Mouse (Mus musculus) ES-Bruce4 (cell line): ENCODE results near the gene Antxr2. TPM values are rescaled to one million over a fixed set of nuclear protein-coding genes. Genes with fewer than 3 reads are reported as not detected.

Source experiments
- H3K27ac ChIP-seq: 2 replicates; pipeline ENCODE4 v1.5.1; 2012; ENCODE audit warnings: low read length, inconsistent platforms; ENCODE audit not compliant: insufficient read depth
- H3K27me3 ChIP-seq: 2 replicates; pipeline ENCODE4 v1.6.1; 2012; ENCODE audit warnings: mild to moderate bottlenecking, low read length, inconsistent platforms; ENCODE audit not compliant: control insufficient read depth, poor library complexity, insufficient read depth, severe bottlenecking
- H3K36me3 ChIP-seq: 2 replicates; pipeline ENCODE4 v1.6.1; 2012; ENCODE audit warnings: inconsistent platforms, mild to moderate bottlenecking, low read length, moderate library complexity; ENCODE audit not compliant: control insufficient read depth, poor library complexity, insufficient read depth, severe bottlenecking
- H3K4me1 ChIP-seq: one replicate; pipeline ENCODE4 v1.8.1; 2011; ENCODE audit warnings: low read length; ENCODE audit not compliant: control insufficient read depth, insufficient read depth
- H3K4me3 ChIP-seq: 2 replicates; pipeline ENCODE4 v1.5.1; 2011; ENCODE audit warnings: low read depth, mild to moderate bottlenecking, low read length
- H3K9ac ChIP-seq: 2 replicates; pipeline ENCODE4 v1.6.1; 2012; ENCODE audit warnings: low read depth, mild to moderate bottlenecking, inconsistent platforms; ENCODE audit not compliant: poor library complexity, severe bottlenecking
- H3K9me3 ChIP-seq: replicated peaks from 2 replicates; pipeline ENCODE4 v1.6.1; 2012; ENCODE audit warnings: mild to moderate bottlenecking, low read length, inconsistent platforms; ENCODE audit not compliant: control insufficient read depth, poor library complexity, insufficient read depth, severe bottlenecking
- CTCF ChIP-seq: IDR thresholded peaks from one replicate; pipeline ENCODE4 v1.8.1; 2011; ENCODE audit warnings: low read depth, low read length
- EP300 ChIP-seq: IDR thresholded peaks from 2 replicates; pipeline ENCODE4 v1.6.1; 2011; ENCODE audit warnings: low read depth, low read length; ENCODE audit not compliant: insufficient read depth
- POLR2A ChIP-seq: IDR thresholded peaks from one replicate; pipeline ENCODE4 v1.8.1; 2011; ENCODE audit warnings: low read length; ENCODE audit not compliant: insufficient read depth
- polyA plus RNA-seq: library from polyadenylated mRNA; stranded (reverse); fragments of >200 nt; gene quantifications from 2 replicates; pipeline ENCODE4 v1.2.4, GENCODE M21; 2011; ENCODE audit warnings: low read depth; ENCODE audit not compliant: missing spikeins, insufficient read depth, insufficient read length

Gene Antxr2
- polyA plus RNA-seq, 1 experiment, result 1.3 TPM

DNA sequence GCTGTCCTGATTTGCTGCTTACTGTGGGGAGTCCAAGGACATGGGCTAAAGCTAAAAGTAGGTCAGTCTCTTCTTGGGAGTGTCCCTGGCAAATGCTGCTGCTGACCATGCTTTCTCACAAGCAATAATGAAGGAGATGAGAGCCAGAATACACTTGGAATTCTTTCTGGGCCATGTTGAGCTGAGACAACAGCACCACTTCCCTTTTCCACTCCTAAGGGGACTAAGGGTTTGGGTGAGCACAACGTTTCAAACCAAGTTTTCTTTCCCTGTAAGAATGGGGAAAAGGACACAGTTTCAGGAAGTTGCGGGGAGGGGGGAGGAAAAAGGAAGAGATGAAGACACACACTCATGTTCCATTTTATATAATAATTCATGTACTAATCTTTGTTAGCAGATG is 3.4 kb upstream of the Antxr2 start:
- Histone ChIP-seq H3K4me3 (no peak overlapping the region), H3K27me3 (peaks cover 15% of the 10 kb centered on the region), H3K36me3 (no peaks in the 10 kb centered on the region), H3K9ac (no peak overlapping the region), H3K4me1 (no peaks in the 10 kb centered on the region), H3K27ac (no peak overlapping the region), H3K9me3 (no peaks in the 10 kb centered on the region)
- TF ChIP-seq EP300, result no peak
- no peak for TF ChIP-seq POLR2A
- TF ChIP-seq CTCF, result no peak

DNA sequence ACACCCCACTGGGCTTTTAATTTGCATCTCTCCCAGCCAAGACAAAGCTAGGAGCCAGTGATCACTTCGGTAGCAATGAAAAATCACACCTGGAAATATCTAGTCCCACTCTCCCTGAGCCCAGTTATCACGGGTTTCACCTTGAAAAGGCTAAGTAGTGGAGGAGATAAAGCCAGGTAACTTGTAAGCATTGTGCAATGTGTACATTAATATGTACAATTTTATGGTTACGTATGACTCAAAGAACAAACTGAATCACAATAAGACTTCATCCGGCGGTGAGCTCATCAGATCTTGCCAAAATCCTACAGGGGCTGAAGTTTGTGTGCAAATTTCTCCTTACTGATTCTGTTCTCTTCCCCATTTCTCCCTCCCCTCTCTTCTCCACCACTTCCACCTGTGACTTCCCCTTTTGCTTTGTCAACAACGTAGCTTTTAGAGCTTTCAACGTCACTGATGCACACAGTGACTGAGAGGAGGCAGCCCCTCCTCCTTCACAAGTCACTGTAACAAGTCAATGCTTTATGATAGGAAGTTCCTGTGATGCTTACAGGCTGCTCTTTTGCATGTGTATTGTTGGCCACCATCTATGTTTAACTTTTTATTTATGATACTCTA is 2.1 kb upstream of the Antxr2 start:
- no peaks in the 10 kb centered on the region for H3K4me1 ChIP-seq
- H3K4me3 ChIP-seq, result no peak overlapping the region
- H3K27me3 ChIP-seq, result peaks cover 15% of the 10 kb centered on the region
- H3K9ac ChIP-seq, result no peak overlapping the region
- no peak overlapping the region for H3K27ac ChIP-seq
- H3K9me3 ChIP-seq, result no peaks in the 10 kb centered on the region
- no peaks in the 10 kb centered on the region for H3K36me3 ChIP-seq
- TF ChIP-seq POLR2A (no peak), CTCF (no peak), EP300 (no peak)

DNA sequence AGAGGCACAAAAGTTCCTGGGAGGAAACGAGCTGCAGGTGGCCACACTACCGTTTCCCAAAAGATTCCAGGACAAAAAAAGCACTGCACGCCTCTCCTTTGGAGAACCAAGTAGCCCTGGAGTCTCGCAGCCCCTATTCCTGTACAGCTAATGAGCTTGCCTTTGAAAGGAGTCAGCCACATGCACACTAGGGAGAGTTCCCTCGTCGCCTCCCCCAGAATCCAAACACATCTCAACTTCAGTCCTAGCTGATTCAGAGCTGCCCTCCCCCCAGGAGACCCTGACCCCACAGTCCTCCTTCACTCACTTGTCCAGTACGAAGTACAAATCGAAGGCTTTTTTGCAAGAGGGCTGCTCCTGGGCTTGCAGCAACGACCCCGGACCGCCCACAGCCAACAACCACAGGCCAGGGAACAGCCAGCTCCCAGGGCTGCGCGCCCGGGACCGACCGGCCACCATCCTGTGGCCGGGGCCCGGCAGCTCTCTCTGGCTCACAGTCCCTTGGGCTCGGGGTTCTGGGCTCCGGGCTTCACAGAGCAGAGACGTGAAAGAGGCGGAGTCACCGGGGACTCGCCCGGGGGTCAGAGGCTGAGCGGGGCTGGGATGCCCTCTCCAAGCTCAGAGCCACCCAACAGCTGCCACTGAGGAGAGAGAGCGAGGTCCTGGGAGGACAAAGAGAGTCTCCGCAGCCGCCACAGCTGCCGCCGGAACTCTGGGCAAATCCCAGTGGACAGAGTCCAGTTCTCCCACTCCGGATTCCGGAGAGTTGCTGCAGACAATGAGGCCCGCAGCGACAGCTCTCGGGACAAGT is 547 bp downstream of the Antxr2 start:
- Histone ChIP-seq H3K36me3 (no peaks in the 10 kb centered on the region), H3K9me3 (no peaks in the 10 kb centered on the region), H3K4me3 (peak overlapping the region; percentile 52), H3K9ac (peak overlapping the region; percentile 28), H3K4me1 (no peaks in the 10 kb centered on the region), H3K27ac (no peak overlapping the region), H3K27me3 (peaks cover 15% of the 10 kb centered on the region)
- no peak for TF ChIP-seq EP300
- no peak for TF ChIP-seq POLR2A
- TF ChIP-seq CTCF, result no peak

DNA sequence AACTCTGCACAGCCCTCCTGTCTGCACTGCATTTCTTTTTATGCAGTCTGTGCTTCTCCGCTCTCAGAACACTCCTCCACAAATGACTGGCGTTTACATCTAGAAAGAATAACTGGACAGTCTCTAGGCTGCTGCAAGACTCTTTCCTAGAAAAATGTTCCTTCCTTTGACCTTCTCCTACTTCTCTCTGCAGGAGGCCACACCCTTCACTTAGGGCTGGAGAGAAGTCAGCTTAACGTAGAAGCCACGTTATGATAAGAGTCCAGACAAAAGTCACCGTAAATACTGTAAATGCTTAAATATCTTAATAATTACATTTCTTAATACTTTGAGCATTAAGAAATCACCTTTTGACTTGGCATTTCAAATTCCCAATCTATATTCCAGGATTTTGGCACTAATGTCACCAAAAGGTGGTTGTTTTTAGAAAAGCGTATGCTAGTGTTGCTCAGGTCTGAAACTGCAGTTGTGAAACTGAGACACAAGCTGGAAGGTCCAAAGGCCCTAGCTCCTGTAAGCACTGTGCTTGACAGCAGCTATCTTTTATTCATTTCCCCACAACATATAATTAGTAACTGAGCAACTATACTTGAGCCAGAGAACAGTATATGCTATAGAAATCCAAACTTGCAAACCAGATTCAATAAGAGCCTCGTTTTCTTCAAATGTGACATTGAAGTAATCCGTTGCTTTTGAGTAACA is 3.0 kb downstream of the Antxr2 start:
- Histone ChIP-seq H3K27ac (no peak overlapping the region), H3K4me1 (no peaks in the 10 kb centered on the region), H3K9me3 (no peaks in the 10 kb centered on the region), H3K9ac (no peak overlapping the region), H3K4me3 (no peak overlapping the region), H3K36me3 (no peaks in the 10 kb centered on the region), H3K27me3 (peaks cover 14% of the 10 kb centered on the region)
- no peak for TF ChIP-seq CTCF
- TF ChIP-seq POLR2A, result no peak
- TF ChIP-seq EP300, result no peak

DNA sequence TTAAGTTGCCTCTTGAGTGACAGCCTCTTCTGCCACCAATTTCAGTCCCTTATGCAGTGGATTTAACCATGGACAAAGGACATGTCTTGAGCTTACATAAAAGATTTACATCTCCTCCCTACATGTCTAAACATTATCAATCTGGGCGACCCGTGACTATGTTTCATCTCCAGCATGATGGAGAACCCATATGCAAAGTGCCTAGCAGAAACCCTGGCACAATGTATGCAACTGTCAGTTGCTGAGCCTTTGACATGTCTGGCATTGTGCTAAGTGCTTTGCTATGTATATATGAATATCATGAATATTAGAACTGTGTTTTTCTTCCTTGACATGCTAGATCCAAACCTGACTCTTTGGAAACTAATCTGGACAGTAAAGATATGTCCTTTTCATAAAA is 4.9 kb downstream of the Antxr2 start:
- no peaks in the 10 kb centered on the region for H3K36me3 ChIP-seq
- H3K4me3 ChIP-seq, result no peak overlapping the region
- no peak overlapping the region for H3K27ac ChIP-seq
- H3K9ac ChIP-seq, result no peak overlapping the region
- H3K27me3 ChIP-seq, result peaks cover 12% of the 10 kb centered on the region
- TF ChIP-seq CTCF (no peak), POLR2A (no peak), EP300 (no peak)
- no peaks in the 10 kb centered on the region for H3K9me3 ChIP-seq
- H3K4me1 ChIP-seq, result no peaks in the 10 kb centered on the region
